Mouse (Mus musculus) limb, embryonic 10.5 days (tissue): ENCODE results near the gene Fam187a. TPM values are rescaled to one million over a fixed set of nuclear protein-coding genes. Genes with fewer than 3 reads are reported as not detected.

Experiments
- DNase-seq: peaks from one replicate; pipeline ENCODE4 v3.0.0-alpha.2; 2017; ENCODE audit warnings: low spot score
- H3K27ac ChIP-seq: fragments of 300-500 bp; sonication (generic); 2 replicates; pipeline ENCODE4 v1.5.1; 2016; ENCODE audit warnings: mild to moderate bottlenecking
- H3K27me3 ChIP-seq: fragments of 300-500 bp; sonication (generic); 2 replicates; pipeline ENCODE4 v1.6.1; 2016; ENCODE audit warnings: low read depth, mild to moderate bottlenecking; ENCODE audit not compliant: poor library complexity, severe bottlenecking
- H3K36me3 ChIP-seq: fragments of 300-500 bp; sonication (generic); 2 replicates; pipeline ENCODE4 v1.6.1; 2016; ENCODE audit warnings: mild to moderate bottlenecking, moderate library complexity
- H3K4me1 ChIP-seq: fragments of 300-500 bp; sonication (generic); 2 replicates; pipeline ENCODE4 v1.6.1; 2016
- H3K4me3 ChIP-seq: fragments of 300-500 bp; sonication (generic); 2 replicates; pipeline ENCODE4 v1.5.1; 2016; ENCODE audit warnings: mild to moderate bottlenecking, moderate library complexity
- H3K9me3 ChIP-seq: fragments of 300-500 bp; sonication (generic); replicated peaks from 2 replicates; pipeline ENCODE4 v1.6.1; 2016; ENCODE audit warnings: mild to moderate bottlenecking
- WGBS: fragments of 180-500 bp; shearing (Covaris S2); methylation state at CpG from one replicate; pipeline ENCODE4 v1.1.7; 2016; 5-methylcytosine and 5-hydroxymethylcytosine counted together
- polyA plus RNA-seq: library from polyadenylated mRNA; unstranded; fragments of >200 nt; fragmentation: Nextera tagmentation; extraction: Ambion mirVana; gene quantifications from 2 replicates; pipeline ENCODE4 v1.2.1, GENCODE M21; 2016

The Fam187a gene
- polyA plus RNA-seq: not detected in 2 replicates

- H3K36me3 ChIP-seq: no peaks in the 10 kb centered on the region
- peaks cover 64% of the 10 kb centered on the region for H3K27me3 ChIP-seq
- H3K4me1 ChIP-seq: peaks cover 10% of the 10 kb centered on the region
- H3K9me3 ChIP-seq: no peaks in the 10 kb centered on the region
- no peak within 1 kb of the TSS for H3K27ac ChIP-seq
- DNase-seq: no peak
- 68% methylated on average over 10 of the region's 10 CpGs for WGBS
- no peak within 1 kb of the TSS for H3K4me3 ChIP-seq
These were observed at the start of gene Fam187a for GRCm38 (mm10) chr11:102884616-102885219. TSS of gene Fam187a (plus strand) at chr11:102885169.

GRCm38 (mm10) chr11:102835549-102835948 is 49.4 kb upstream of the Fam187a start, which contains the start of gene Higd1b:
TSS of gene Higd1b (plus strand) at chr11:102835849.
- H3K4me1 ChIP-seq: 0 out of 2 replicates have a peak, but pooled peaks cover 6% of the 10 kb centered on the region
- H3K27me3 ChIP-seq: no peaks in the 10 kb centered on the region
- no peak for DNase-seq
- peaks cover 49% of the 10 kb centered on the region for H3K36me3 ChIP-seq
- no peak within 1 kb of the TSS for H3K27ac ChIP-seq
- WGBS: 78% methylated on average over 4 of the region's 4 CpGs
- no peaks in the 10 kb centered on the region for H3K9me3 ChIP-seq
- H3K4me3 ChIP-seq: no peak within 1 kb of the TSS

DNA sequence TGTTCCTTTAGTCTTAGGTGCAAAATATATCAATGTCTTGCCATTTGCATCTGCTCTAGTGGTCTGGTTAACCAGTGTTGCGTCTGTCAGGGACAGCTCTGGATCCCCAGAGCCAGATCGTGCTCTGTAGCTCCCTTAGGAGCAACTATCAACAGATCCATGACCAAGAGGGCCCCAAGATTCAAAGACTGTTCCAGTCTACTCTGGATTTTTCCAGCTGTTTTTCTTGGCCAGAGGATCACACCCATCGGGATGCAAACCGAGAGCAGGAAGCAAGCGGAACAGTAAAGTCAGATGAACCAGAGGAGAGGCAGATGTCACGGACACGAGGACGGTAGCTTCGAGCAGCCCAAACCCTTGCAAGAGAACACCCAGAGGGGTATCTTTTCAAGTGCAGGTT is 48.8 kb upstream of the Fam187a start:
- no peaks in the 10 kb centered on the region for H3K9me3 ChIP-seq
- no peak overlapping the region for H3K27ac ChIP-seq
- peaks cover 55% of the 10 kb centered on the region for H3K36me3 ChIP-seq
- WGBS: 92% methylated on average over 9 of the region's 9 CpGs
- 0 out of 2 replicates have a peak, but pooled peaks cover 6% of the 10 kb centered on the region for H3K4me1 ChIP-seq
- no peak overlapping the region for H3K4me3 ChIP-seq
- DNase-seq: no peak
- H3K27me3 ChIP-seq: no peaks in the 10 kb centered on the region

DNA sequence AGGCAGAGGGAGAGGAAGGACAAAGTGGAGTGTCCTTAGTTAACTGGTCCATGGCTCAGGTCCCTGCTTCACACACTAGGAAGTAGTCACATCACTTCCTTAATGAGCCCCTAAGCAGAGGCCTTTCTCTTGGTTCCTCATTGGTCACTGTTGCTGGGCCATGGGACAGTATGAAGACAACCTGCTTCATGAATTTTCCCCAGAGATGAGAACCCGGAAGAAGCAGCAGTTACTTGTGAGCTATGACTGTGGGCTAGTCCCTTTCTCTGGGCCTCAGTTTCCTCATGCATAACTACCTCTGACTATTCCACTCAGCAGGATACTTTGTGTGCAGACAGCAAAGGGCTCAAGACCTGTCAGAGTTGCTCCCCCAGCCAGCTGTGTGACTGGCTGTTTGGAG is 47.6 kb upstream of the Fam187a start:
- WGBS: 90% methylated on average over 1 of the region's 1 CpGs
- H3K4me3 ChIP-seq: no peak overlapping the region
- no peak overlapping the region for H3K27ac ChIP-seq
- H3K4me1 ChIP-seq: 0 out of 2 replicates have a peak, but pooled peaks cover 6% of the 10 kb centered on the region
- H3K9me3 ChIP-seq: no peaks in the 10 kb centered on the region
- DNase-seq: no peak
- no peaks in the 10 kb centered on the region for H3K27me3 ChIP-seq
- H3K36me3 ChIP-seq: peaks cover 68% of the 10 kb centered on the region

DNA sequence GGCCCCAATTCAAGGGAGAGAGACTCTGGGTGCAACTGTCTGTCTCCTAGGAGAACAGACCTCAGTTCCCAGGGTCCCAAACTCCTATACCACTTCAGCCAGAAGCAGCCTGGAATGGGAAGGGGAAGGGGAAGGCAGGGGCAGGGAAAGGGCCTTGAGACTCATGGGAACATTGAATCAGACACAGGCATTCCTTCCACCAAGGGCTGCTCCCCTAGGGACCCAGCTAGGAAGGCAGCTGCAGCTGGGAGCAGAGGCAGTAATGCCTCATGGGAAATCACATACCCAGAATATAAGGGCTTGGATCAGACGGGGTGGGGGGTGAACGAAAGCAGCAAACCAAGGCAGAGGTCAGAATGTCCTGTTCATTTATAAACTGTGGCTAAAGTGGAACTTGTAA is 46.8 kb upstream of the Fam187a start:
- no peak for DNase-seq
- H3K27ac ChIP-seq: no peak overlapping the region
- 92% methylated on average over 2 of the region's 2 CpGs for WGBS
- 0 out of 2 replicates have a peak, but pooled peaks cover under 1% of the 10 kb centered on the region for H3K4me1 ChIP-seq
- H3K36me3 ChIP-seq: peaks cover 75% of the 10 kb centered on the region
- no peaks in the 10 kb centered on the region for H3K27me3 ChIP-seq
- no peak overlapping the region for H3K4me3 ChIP-seq
- H3K9me3 ChIP-seq: no peaks in the 10 kb centered on the region

DNA sequence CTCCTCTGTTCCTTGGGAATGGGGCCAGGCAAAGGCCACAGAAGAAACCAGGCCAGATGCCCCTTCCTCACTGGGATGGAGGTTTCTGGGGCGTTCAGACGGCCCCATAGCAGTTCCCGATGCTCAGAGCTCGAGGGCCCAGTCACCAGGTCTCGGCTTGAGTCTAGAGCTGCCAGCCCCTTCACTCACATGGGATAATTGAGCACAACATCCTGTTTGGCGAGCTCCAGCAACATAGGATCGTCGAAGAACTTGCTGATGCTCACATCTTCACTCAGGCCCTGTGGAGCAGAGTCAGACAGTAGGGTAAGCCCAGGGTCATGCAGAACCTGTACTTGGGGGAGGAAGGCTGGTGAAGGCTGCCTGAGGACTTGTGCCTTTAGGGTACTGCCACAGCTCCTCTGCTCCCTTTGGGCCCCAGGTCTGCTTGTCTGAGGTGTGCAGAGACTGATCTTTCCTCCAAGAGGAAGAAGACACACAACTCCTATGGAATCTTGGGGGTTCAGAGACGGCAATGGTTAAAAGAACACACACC is 46.3 kb upstream of the Fam187a start:
- Histone ChIP-seq H3K4me1 (no peaks in the 10 kb centered on the region), H3K27me3 (no peaks in the 10 kb centered on the region), H3K27ac (no peak overlapping the region), H3K9me3 (no peaks in the 10 kb centered on the region), H3K4me3 (no peak overlapping the region), H3K36me3 (peaks cover 81% of the 10 kb centered on the region)
- WGBS: 92% methylated on average over 9 of the region's 9 CpGs
- no peak for DNase-seq

DNA sequence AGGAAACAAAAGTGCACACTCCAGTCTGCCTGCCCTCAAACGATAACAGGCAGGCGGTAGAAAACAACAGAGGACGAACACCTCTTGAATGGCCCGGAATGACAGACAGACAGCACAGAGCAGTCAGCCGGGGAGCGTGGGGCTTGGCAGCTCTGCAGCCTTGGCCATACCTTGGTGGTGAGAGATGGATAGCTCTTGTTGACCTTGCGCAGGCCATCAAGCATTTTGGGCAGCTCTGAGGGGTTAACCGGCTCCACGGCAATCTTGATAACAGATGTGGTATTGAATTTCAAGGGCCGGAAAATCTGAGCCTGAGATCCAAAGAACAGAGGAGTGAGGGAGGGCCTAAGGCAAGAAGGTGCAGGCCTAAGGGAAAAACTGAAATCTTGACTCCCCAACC is 39.0 kb upstream of the Fam187a start:
- no peak for DNase-seq
- Histone ChIP-seq H3K4me1 (no peaks in the 10 kb centered on the region), H3K9me3 (no peaks in the 10 kb centered on the region), H3K4me3 (no peak overlapping the region), H3K27ac (no peak overlapping the region), H3K36me3 (peaks cover 100% of the 10 kb centered on the region), H3K27me3 (no peaks in the 10 kb centered on the region)
- 67% methylated on average over 10 of the region's 10 CpGs for WGBS

GRCm38 (mm10) chr11:102851883-102852282 is 33.1 kb upstream of the Fam187a start:
- 73% methylated on average over 5 of the region's 5 CpGs for WGBS
- peaks cover 93% of the 10 kb centered on the region for H3K36me3 ChIP-seq
- peaks cover 17% of the 10 kb centered on the region for H3K4me1 ChIP-seq
- no peak overlapping the region for H3K4me3 ChIP-seq
- peak; percentile 69 for DNase-seq
- H3K9me3 ChIP-seq: no peaks in the 10 kb centered on the region
- no peaks in the 10 kb centered on the region for H3K27me3 ChIP-seq
- no peak overlapping the region for H3K27ac ChIP-seq

GRCm38 (mm10) chr11:102853760-102854159 is 31.2 kb upstream of the Fam187a start:
- H3K4me3 ChIP-seq: no peak overlapping the region
- H3K4me1 ChIP-seq: peaks cover 21% of the 10 kb centered on the region
- H3K36me3 ChIP-seq: peaks cover 93% of the 10 kb centered on the region
- H3K27me3 ChIP-seq: no peaks in the 10 kb centered on the region
- no peak overlapping the region for H3K27ac ChIP-seq
- H3K9me3 ChIP-seq: no peaks in the 10 kb centered on the region
- DNase-seq: no peak

DNA sequence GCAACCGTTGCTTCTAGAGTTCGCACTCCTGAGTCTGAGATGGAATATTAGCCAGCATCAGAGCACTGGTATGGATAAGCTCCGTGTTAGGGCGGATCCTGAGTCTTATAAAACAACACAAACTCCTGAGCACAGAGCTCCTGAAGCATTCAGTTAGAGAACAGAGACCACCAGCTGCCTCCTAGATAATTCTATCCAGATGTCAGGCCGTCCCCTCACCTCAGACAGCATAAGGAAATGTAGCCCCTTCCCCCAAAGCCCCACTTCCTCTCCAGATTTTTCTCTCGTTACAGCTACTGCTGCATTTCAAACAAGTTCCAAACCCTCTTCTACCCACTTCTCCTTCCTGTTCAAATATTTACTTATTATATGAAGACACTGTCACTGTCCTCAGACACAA is 29.0 kb upstream of the Fam187a start:
- Histone ChIP-seq H3K27ac (peak overlapping the region; percentile 73), H3K9me3 (no peaks in the 10 kb centered on the region), H3K4me1 (peaks cover 21% of the 10 kb centered on the region), H3K36me3 (peaks cover 93% of the 10 kb centered on the region), H3K4me3 (no peak overlapping the region), H3K27me3 (no peaks in the 10 kb centered on the region)
- DNase-seq: peak; percentile 51
- 47% methylated on average over 6 of the region's 6 CpGs for WGBS

- no peak for DNase-seq
- Histone ChIP-seq H3K27ac (no peak overlapping the region), H3K4me1 (peaks cover 21% of the 10 kb centered on the region), H3K9me3 (no peaks in the 10 kb centered on the region), H3K27me3 (no peaks in the 10 kb centered on the region), H3K4me3 (no peak overlapping the region), H3K36me3 (peaks cover 93% of the 10 kb centered on the region)
- WGBS: 93% methylated on average over 11 of the region's 11 CpGs
These were observed 26.0 kb upstream of the Fam187a start for GRCm38 (mm10) chr11:102858951-102859350.

DNA sequence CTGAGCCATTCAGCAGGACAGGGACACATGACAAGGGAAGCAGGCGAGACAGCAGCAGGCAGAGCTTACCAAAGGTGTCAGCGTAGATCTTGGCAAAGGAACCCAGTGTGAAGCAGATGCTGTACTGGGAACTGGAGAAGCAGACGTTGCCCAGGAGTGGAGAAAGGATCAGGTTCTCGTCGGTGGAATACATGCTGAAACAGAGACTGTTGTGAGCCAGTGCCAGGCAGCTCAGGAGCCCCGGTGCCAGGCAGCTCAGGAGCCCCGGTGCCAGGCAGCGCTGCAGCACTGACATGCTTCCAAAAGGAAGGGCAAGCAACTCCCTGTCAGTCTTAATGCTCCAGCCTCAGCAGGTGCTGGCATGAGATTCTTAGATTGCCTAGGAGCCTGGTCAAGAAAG is 25.0 kb upstream of the Fam187a start:
- 93% methylated on average over 8 of the region's 8 CpGs for WGBS
- no peaks in the 10 kb centered on the region for H3K9me3 ChIP-seq
- peaks cover 93% of the 10 kb centered on the region for H3K36me3 ChIP-seq
- no peak overlapping the region for H3K27ac ChIP-seq
- no peaks in the 10 kb centered on the region for H3K27me3 ChIP-seq
- no peak overlapping the region for H3K4me3 ChIP-seq
- H3K4me1 ChIP-seq: peaks cover 21% of the 10 kb centered on the region
- no peak for DNase-seq

GRCm38 (mm10) chr11:102864272-102864671 is 20.7 kb upstream of the Fam187a start:
- H3K4me3 ChIP-seq: no peak overlapping the region
- H3K4me1 ChIP-seq: no peaks in the 10 kb centered on the region
- H3K9me3 ChIP-seq: no peaks in the 10 kb centered on the region
- peak; percentile 68 for DNase-seq
- H3K27ac ChIP-seq: no peak overlapping the region
- 64% methylated on average over 4 of the region's 4 CpGs for WGBS
- H3K27me3 ChIP-seq: no peaks in the 10 kb centered on the region
- peaks cover 100% of the 10 kb centered on the region for H3K36me3 ChIP-seq
